Mouse (Mus musculus) midbrain, embryonic 10.5 days (tissue): Measurements from ENCODE around the gene Prl2c1. TPM values are rescaled to one million over a fixed set of nuclear protein-coding genes. Genes with fewer than 3 reads are reported as not detected.
"Not testable (repeated sequence)": the region's sequence is repeated elsewhere in the genome, so short reads cannot be mapped to it uniquely, and the experiment has no call there.

Experiments used
- DNase-seq: peaks from one replicate; pipeline ENCODE4 v3.0.0-alpha.2; 2017; ENCODE audit warnings: low spot score
- H3K27ac ChIP-seq: fragments of 300-500 bp; sonication (generic); replicated peaks from 2 replicates; pipeline ENCODE4 v1.5.1; 2016; ENCODE audit warnings: mild to moderate bottlenecking
- H3K27me3 ChIP-seq: fragments of 300-500 bp; sonication (generic); 2 replicates; pipeline ENCODE4 v1.6.1; 2016; ENCODE audit warnings: low read depth, mild to moderate bottlenecking; ENCODE audit not compliant: poor library complexity, severe bottlenecking
- H3K36me3 ChIP-seq: fragments of 300-500 bp; sonication (generic); 2 replicates; pipeline ENCODE4 v1.6.1; 2016; ENCODE audit warnings: mild to moderate bottlenecking, moderate library complexity
- H3K4me1 ChIP-seq: fragments of 300-500 bp; sonication (generic); 2 replicates; pipeline ENCODE4 v1.6.1; 2016
- H3K4me3 ChIP-seq: fragments of 300-500 bp; sonication (generic); 2 replicates; pipeline ENCODE4 v1.5.1; 2016; ENCODE audit warnings: mild to moderate bottlenecking, moderate library complexity
- H3K9me3 ChIP-seq: fragments of 300-500 bp; sonication (generic); replicated peaks from 2 replicates; pipeline ENCODE4 v1.6.1; 2016; ENCODE audit warnings: mild to moderate bottlenecking
- WGBS: fragments of 180-500 bp; shearing (Covaris S2); methylation state at CpG from one replicate; pipeline ENCODE4 v1.1.7; 2016; 5-methylcytosine and 5-hydroxymethylcytosine counted together
- polyA plus RNA-seq: library from polyadenylated mRNA; unstranded; fragments of >200 nt; fragmentation: Nextera tagmentation; extraction: Ambion mirVana; gene quantifications from 2 replicates; pipeline ENCODE4 v1.2.1, GENCODE M21; 2016

Prl2c1 gene
- not detected in 2 replicates for polyA plus RNA-seq

- no peaks in the 10 kb centered on the region for H3K4me1 ChIP-seq
- no peak within 1 kb of the TSS for H3K27ac ChIP-seq
- H3K9me3 ChIP-seq = no peaks in the 10 kb centered on the region
- DNase-seq = no peak
- H3K4me3 ChIP-seq = no peak within 1 kb of the TSS
- H3K36me3 ChIP-seq = no peaks in the 10 kb centered on the region
- WGBS = 89% methylated on average over 3 of the region's 3 CpGs
- H3K27me3 ChIP-seq = no peaks in the 10 kb centered on the region
Observed at GRCm38 (mm10) chr13:27849042-27849441, at the start of gene Prl2c1. TSS of gene Prl2c1 (plus strand) at chr13:27849342.

DNA sequence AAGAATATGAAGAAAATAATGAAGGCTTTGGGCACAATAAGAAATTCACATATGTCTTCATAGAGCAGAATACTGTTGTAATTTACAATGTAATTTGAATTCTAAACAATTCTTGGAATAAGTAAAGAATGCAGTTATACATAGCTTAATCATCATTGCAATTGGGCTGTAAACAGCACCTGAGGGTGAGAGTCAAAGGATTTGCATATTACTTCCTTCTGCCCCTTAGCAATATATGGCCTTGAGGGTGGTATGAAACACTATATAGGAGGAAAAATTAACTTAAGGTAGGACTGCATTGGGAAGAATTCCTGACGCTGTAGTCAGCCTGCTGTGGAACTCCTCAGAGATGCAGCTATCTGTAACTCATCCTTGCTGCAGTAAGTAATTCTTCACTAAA lies 47.8 kb upstream of the Prl2c1 start, which contains the start of gene Prl2a1:
TSS of gene Prl2a1 (plus strand) at position 301 of the 400 bp plus-strand sequence.
- H3K27ac ChIP-seq = no peak within 1 kb of the TSS
- no peaks in the 10 kb centered on the region for H3K9me3 ChIP-seq
- H3K4me1 ChIP-seq = no peaks in the 10 kb centered on the region
- H3K4me3 ChIP-seq = no peak within 1 kb of the TSS
- DNase-seq = no peak
- H3K27me3 ChIP-seq = no peaks in the 10 kb centered on the region
- WGBS = 94% methylated on average over 1 of the region's 1 CpGs
- no peaks in the 10 kb centered on the region for H3K36me3 ChIP-seq

DNA sequence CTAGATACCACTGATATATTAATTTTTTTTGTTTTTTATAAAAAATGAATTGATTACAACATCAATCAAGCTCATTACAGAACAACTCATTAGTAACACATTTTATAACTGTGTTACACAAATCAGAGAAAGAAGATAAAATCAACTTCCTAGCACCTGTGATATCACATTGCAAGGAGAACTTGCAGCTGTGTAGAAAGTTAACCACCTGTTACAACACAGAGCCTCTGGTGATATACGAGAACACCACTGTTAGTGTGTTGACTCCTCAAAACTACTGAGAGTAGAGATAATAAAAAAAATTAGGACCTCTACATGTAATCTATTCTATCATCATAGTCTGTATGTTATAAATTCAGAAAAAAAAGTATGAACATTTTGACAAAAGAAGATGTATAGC lies 46.4 kb upstream of the Prl2c1 start:
- no peak overlapping the region for H3K4me3 ChIP-seq
- H3K27ac ChIP-seq = no peak overlapping the region
- no peaks in the 10 kb centered on the region for H3K36me3 ChIP-seq
- no peaks in the 10 kb centered on the region for H3K9me3 ChIP-seq
- H3K4me1 ChIP-seq = no peaks in the 10 kb centered on the region
- H3K27me3 ChIP-seq = no peaks in the 10 kb centered on the region
- no peak for DNase-seq
- 86% methylated on average over 1 of the region's 1 CpGs for WGBS

DNA sequence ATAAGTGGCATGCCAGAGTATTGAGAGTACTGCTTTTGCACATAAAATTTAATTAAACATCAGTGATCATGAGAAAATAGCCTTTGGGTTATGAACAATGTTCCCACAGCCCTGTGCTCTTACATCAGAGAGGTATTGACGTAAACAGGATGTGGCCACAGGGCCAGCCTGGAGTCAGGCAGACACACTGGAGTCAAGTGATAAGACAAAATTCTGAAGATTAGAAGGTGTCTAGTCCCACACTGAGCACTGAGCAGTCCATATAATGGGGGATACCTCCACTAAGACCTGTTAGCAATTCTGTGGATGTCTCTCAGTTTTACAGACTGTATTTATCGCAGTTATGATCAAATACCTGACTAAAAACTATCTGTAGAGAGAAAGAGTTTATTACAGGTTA lies 55.1 kb downstream of the Prl2c1 start:
- not testable (repeated sequence) for DNase-seq, H3K9me3 ChIP-seq, H3K4me1 ChIP-seq, H3K27me3 ChIP-seq, H3K4me3 ChIP-seq, H3K36me3 ChIP-seq, H3K27ac ChIP-seq
- WGBS = 90% methylated on average over 2 of the region's 2 CpGs

Other genes with a start within 250 kb of the Prl2c1 start
- gene Prl7b1, start 238.8 kb upstream of the Prl2c1 start, polyA plus RNA-seq = not detected in 2 replicates
- gene Prl7a1, start 206.8 kb upstream of the Prl2c1 start, polyA plus RNA-seq = not detected in 2 replicates
- not detected in 2 replicates for gene Prl7a2, start 181.3 kb upstream of the Prl2c1 start, polyA plus RNA-seq
- gene Prl7d1, start 132.6 kb upstream of the Prl2c1 start, polyA plus RNA-seq = not detected in 2 replicates
- not detected in 2 replicates for gene Prl7c1, start 68.5 kb upstream of the Prl2c1 start, polyA plus RNA-seq
- not detected in 2 replicates for gene Prl2a1, start 47.7 kb upstream of the Prl2c1 start, polyA plus RNA-seq
- not detected in 2 replicates for gene Prl4a1, start 166.9 kb downstream of the Prl2c1 start, polyA plus RNA-seq